Mouse (Mus musculus): ENCODE results near the gene Ccni.

Ccni gene

GRCm38 (mm10) chr5:93206109-93207005, at the start of gene Ccni, which contains the start of gene 2010109A12Rik:
Ccni (minus strand) TSS chr5:93206495.
2010109A12Rik (plus strand) TSS chr5:93206518.
- peak; percentile 98 for DNase-seq (ENCODE audit: low read depth)

- DNase-seq (ENCODE audit: low read depth): no peak
Observed at GRCm38 (mm10) chr5:93255759-93256265, 49.5 kb upstream of the Ccni start.

GRCm38 (mm10) chr5:93251001-93251760, 44.9 kb upstream of the Ccni start:
- no peak for DNase-seq (ENCODE audit: low read depth)

- no peak for DNase-seq (ENCODE audit: low read depth)
Observed at GRCm38 (mm10) chr5:93249940-93250578, 43.8 kb upstream of the Ccni start.

- no peak for DNase-seq (ENCODE audit: low read depth)
Observed at GRCm38 (mm10) chr5:93245280-93245679, 39.0 kb upstream of the Ccni start.

- no peak for DNase-seq (ENCODE audit: low read depth)
Observed at GRCm38 (mm10) chr5:93239590-93240544, 33.6 kb upstream of the Ccni start.

GRCm38 (mm10) chr5:93236541-93236940, 30.2 kb upstream of the Ccni start:
- DNase-seq (ENCODE audit: low read depth): no peak

- DNase-seq (ENCODE audit: low read depth): no peak
Observed at GRCm38 (mm10) chr5:93235888-93236287, 29.6 kb upstream of the Ccni start.

GRCm38 (mm10) chr5:93234605-93235004, 28.3 kb upstream of the Ccni start:
- DNase-seq (ENCODE audit: low read depth): no peak

GRCm38 (mm10) chr5:93234130-93234529, 27.8 kb upstream of the Ccni start:
- DNase-seq (ENCODE audit: low read depth): no peak

- DNase-seq (ENCODE audit: low read depth): no peak
Observed at GRCm38 (mm10) chr5:93232838-93233237, 26.5 kb upstream of the Ccni start.

- no peak for DNase-seq (ENCODE audit: low read depth)
Observed at GRCm38 (mm10) chr5:93231721-93232120, 25.4 kb upstream of the Ccni start.

- DNase-seq (ENCODE audit: low read depth): no peak
Observed at GRCm38 (mm10) chr5:93229527-93229926, 23.2 kb upstream of the Ccni start.

GRCm38 (mm10) chr5:93227157-93227556, 20.9 kb upstream of the Ccni start:
- DNase-seq (ENCODE audit: low read depth): no peak

GRCm38 (mm10) chr5:93224549-93224948, 18.3 kb upstream of the Ccni start:
- DNase-seq (ENCODE audit: low read depth): no peak

- peak; percentile 89 for DNase-seq (ENCODE audit: low read depth)
Observed at GRCm38 (mm10) chr5:93221661-93222060, 15.4 kb upstream of the Ccni start.

- no peak for DNase-seq (ENCODE audit: low read depth)
Observed at GRCm38 (mm10) chr5:93218375-93218774, 12.1 kb upstream of the Ccni start.

GRCm38 (mm10) chr5:93207555-93207954, 1.3 kb upstream of the Ccni start:
- no peak for DNase-seq (ENCODE audit: low read depth)

- peak; percentile 69 for DNase-seq (ENCODE audit: low read depth)
Observed at GRCm38 (mm10) chr5:93207006-93207348, 682 bp upstream of the Ccni start.

GRCm38 (mm10) chr5:93205371-93206108, 755 bp downstream of the Ccni start:
- DNase-seq (ENCODE audit: low read depth): peak; percentile 49
